8 mouse cellular contexts compared by ENCODE assay signal in genomic region chr16:20714307-20715080, GRCm38 (mm10). TPM values are rescaled to one million over a fixed set of nuclear protein-coding genes. Genes with fewer than 3 reads are reported as not detected.
DNase-seq lines count a peak whose midpoint lies in the region; ATAC-seq lines count a peak whose summit lies in the region.

No protein-coding gene starts in this region.

- DNase-seq in heart, postnatal 14 days = no peak
- peak; percentile 79 for DNase-seq in ZHBTc4 (ENCODE audit: low read depth, low spot score)
- DNase-seq in hindbrain, embryonic 14.5 days (ENCODE audit: low spot score) = no peak
- no peak for DNase-seq in right cerebral cortex, postnatal 10 days (ENCODE audit: low spot score in 2 of 2)
- no peak for DNase-seq in left cerebral cortex, adult 8-10 months (ENCODE audit: low spot score in 2 of 2)
- no peak for DNase-seq in frontal cortex, postnatal 36 days (ENCODE audit: low spot score in 2 of 2)

- WGBS in heart, embryonic 11.5 days (ENCODE audit: insufficient replicate concordance) = 37% methylated on average over 11 of the region's 11 CpGs
- WGBS in hindbrain, embryonic 14.5 days = 24% methylated on average over 11 of the region's 11 CpGs
- 24% methylated on average over 11 of the region's 11 CpGs for WGBS in midbrain, embryonic 15.5 days

- H3K36me3 ChIP-seq in heart, embryonic 11.5 days (ENCODE audit: control insufficient read depth, insufficient read depth, low read length) = no peaks in the 10 kb centered on the region
- H3K36me3 ChIP-seq in hindbrain, embryonic 14.5 days (replicated peaks; ENCODE audit: control insufficient read depth, insufficient read depth) = peaks cover 39% of the 10 kb centered on the region
- peaks cover 7% of the 10 kb centered on the region; the same call in 1 of the 2 replicates for H3K36me3 ChIP-seq in midbrain, embryonic 15.5 days (replicated peaks)

- H3K27ac ChIP-seq in heart, embryonic 11.5 days (ENCODE audit: low read depth, low read length) = no peak overlapping the region
- no peak overlapping the region for H3K27ac ChIP-seq in hindbrain, embryonic 14.5 days
- H3K27ac ChIP-seq in midbrain, embryonic 15.5 days = no peak overlapping the region

- intact Hi-C loops in heart, postnatal 14 days (cut with DNase I) = loop anchor here (10.0 kb wide), 1 partner anchor 980 kb away; the partner anchor contains the start of gene 2510009E07Rik

- no peak for ATAC-seq in heart, embryonic 11.5 days (replicated peaks; ENCODE audit: insufficient number of reproducible peaks, low FRiP score, low TSS enrichment)
- no peak for ATAC-seq in hindbrain, embryonic 14.5 days (ENCODE audit: low FRiP score)
- ATAC-seq in midbrain, embryonic 15.5 days (replicated peaks) = no peak

- H3K9ac ChIP-seq in heart, embryonic 11.5 days (ENCODE audit: low read depth, low read length) = 0 out of 2 replicates have a peak overlapping the region, but pooled peaks have one; percentile 10
- H3K9ac ChIP-seq in hindbrain, embryonic 14.5 days = peak overlapping the region; percentile 72
- peak overlapping the region; percentile 7; the same call in 1 of the 2 replicates for H3K9ac ChIP-seq in midbrain, embryonic 15.5 days

- H3K4me3 ChIP-seq in heart, embryonic 11.5 days (ENCODE audit: low read depth, low read length) = peak overlapping the region; percentile 61; the same call in 1 of the 2 replicates
- H3K4me3 ChIP-seq in hindbrain, embryonic 14.5 days (replicated peaks; ENCODE audit: low read length) = peak overlapping the region; percentile 52
- peak overlapping the region; percentile 70 for H3K4me3 ChIP-seq in midbrain, embryonic 15.5 days

- H3K4me1 ChIP-seq in heart, embryonic 11.5 days (ENCODE audit: control insufficient read depth, insufficient read depth, low read length) = peaks cover 27% of the 10 kb centered on the region
- peaks cover 36% of the 10 kb centered on the region for H3K4me1 ChIP-seq in hindbrain, embryonic 14.5 days (replicated peaks; ENCODE audit: control insufficient read depth, insufficient read depth, low read length)
- H3K4me1 ChIP-seq in midbrain, embryonic 15.5 days = peaks cover 45% of the 10 kb centered on the region

- H3K27me3 ChIP-seq in heart, embryonic 11.5 days (ENCODE audit: control insufficient read depth, insufficient read depth, low read length) = no peaks in the 10 kb centered on the region
- H3K27me3 ChIP-seq in hindbrain, embryonic 14.5 days (ENCODE audit: control insufficient read depth, insufficient read depth, low read length) = no peaks in the 10 kb centered on the region
- no peaks in the 10 kb centered on the region for H3K27me3 ChIP-seq in midbrain, embryonic 15.5 days (replicated peaks)

- H3K4me2 ChIP-seq in heart, embryonic 11.5 days = peak overlapping the region; percentile 90
- peak overlapping the region; percentile 92 for H3K4me2 ChIP-seq in hindbrain, embryonic 14.5 days (replicated peaks)
- peak overlapping the region; percentile 98 for H3K4me2 ChIP-seq in midbrain, embryonic 15.5 days

- no peaks in the 10 kb centered on the region for H3K9me3 ChIP-seq in heart, embryonic 11.5 days (replicated peaks; ENCODE audit: control insufficient read depth, low read length)
- no peaks in the 10 kb centered on the region for H3K9me3 ChIP-seq in hindbrain, embryonic 14.5 days (ENCODE audit: control insufficient read depth, low read length)
- no peaks in the 10 kb centered on the region for H3K9me3 ChIP-seq in midbrain, embryonic 15.5 days

RNA-seq across cellular contexts. Expression of gene Polr2h, which starts 3.0 kb away (rescaled TPM):
- 65.0 and 65.9 TPM in 2 replicates for polyA plus RNA-seq in heart, embryonic 11.5 days (2014; fragmentation: Nextera tagmentation; extraction: Ambion mirVana)
- 10 to 100 TPM; 10.2 TPM for total RNA-seq in heart, postnatal 14 days (2021)
- polyA plus RNA-seq in hindbrain, embryonic 14.5 days (2014; fragmentation: Nextera tagmentation; extraction: Ambion mirVana) = 93.2 and 95.9 TPM in 2 replicates
- 82.3 and 90.6 TPM in 2 replicates for polyA plus RNA-seq in midbrain, embryonic 15.5 days (2015; fragmentation: Nextera tagmentation; extraction: Ambion mirVana)
- 10 to 100 TPM; 19.6 to 26.6 (median 21.2) TPM for total RNA-seq in left cerebral cortex, adult 8-10 months (2022)

RNA-seq across cellular contexts. Expression of gene Clcn2, which starts 3.1 kb away (rescaled TPM):
- 5.7 and 6.7 TPM in 2 replicates for polyA plus RNA-seq in heart, embryonic 11.5 days (2014; fragmentation: Nextera tagmentation; extraction: Ambion mirVana)
- total RNA-seq in heart, postnatal 14 days (2021) = 1 to 10 TPM; 2.2 to 2.4 TPM
- 28.7 and 32.1 TPM in 2 replicates for polyA plus RNA-seq in hindbrain, embryonic 14.5 days (2014; fragmentation: Nextera tagmentation; extraction: Ambion mirVana)
- polyA plus RNA-seq in midbrain, embryonic 15.5 days (2015; fragmentation: Nextera tagmentation; extraction: Ambion mirVana) = 33.7 and 33.8 TPM in 2 replicates
- 10 to 100 TPM; 63.2 to 75.5 (median 71.9) TPM for total RNA-seq in left cerebral cortex, adult 8-10 months (2022)

RNA-seq across cellular contexts. Expression of gene Chrd, which starts 18.4 kb away (rescaled TPM):
- 0.21 and 0.42 TPM in 2 replicates for polyA plus RNA-seq in heart, embryonic 11.5 days (2014; fragmentation: Nextera tagmentation; extraction: Ambion mirVana)
- total RNA-seq in heart, postnatal 14 days (2021) = 1 to 10 TPM; 2.4 to 2.5 TPM
- polyA plus RNA-seq in hindbrain, embryonic 14.5 days (2014; fragmentation: Nextera tagmentation; extraction: Ambion mirVana) = 5.4 and 7.3 TPM in 2 replicates
- 5.6 and 5.7 TPM in 2 replicates for polyA plus RNA-seq in midbrain, embryonic 15.5 days (2015; fragmentation: Nextera tagmentation; extraction: Ambion mirVana)
- 10 to 100 TPM; 26.7 to 42.0 (median 32.0) TPM for total RNA-seq in left cerebral cortex, adult 8-10 months (2022)

RNA-seq across cellular contexts. Expression of gene Thpo, which starts 19.8 kb away (rescaled TPM):
- polyA plus RNA-seq in heart, embryonic 11.5 days (2014; fragmentation: Nextera tagmentation; extraction: Ambion mirVana) = 0.49 TPM in 1 of 2 replicates, not detected in the other
- total RNA-seq in heart, postnatal 14 days (2021) = under 1 TPM; 0.15 to 0.36 TPM
- polyA plus RNA-seq in hindbrain, embryonic 14.5 days (2014; fragmentation: Nextera tagmentation; extraction: Ambion mirVana) = 0.86 and 1.2 TPM in 2 replicates
- 1.3 and 1.7 TPM in 2 replicates for polyA plus RNA-seq in midbrain, embryonic 15.5 days (2015; fragmentation: Nextera tagmentation; extraction: Ambion mirVana)
- total RNA-seq in left cerebral cortex, adult 8-10 months (2022) = 1 to 10 TPM; 5.2 to 7.2 (median 5.8) TPM

RNA-seq across cellular contexts. Expression of gene Fam131a, which starts 21.5 kb away (rescaled TPM):
- polyA plus RNA-seq in heart, embryonic 11.5 days (2014; fragmentation: Nextera tagmentation; extraction: Ambion mirVana) = 2.6 and 4.9 TPM in 2 replicates
- 10 to 100 TPM; 26.6 to 29.8 TPM for total RNA-seq in heart, postnatal 14 days (2021)
- polyA plus RNA-seq in hindbrain, embryonic 14.5 days (2014; fragmentation: Nextera tagmentation; extraction: Ambion mirVana) = 41.8 and 44.2 TPM in 2 replicates
- polyA plus RNA-seq in midbrain, embryonic 15.5 days (2015; fragmentation: Nextera tagmentation; extraction: Ambion mirVana) = 58.1 and 58.5 TPM in 2 replicates
- total RNA-seq in left cerebral cortex, adult 8-10 months (2022) = 100 to 1,000 TPM; 271 to 291 (median 283) TPM

Comparison
In these comparisons a context has a peak if more than half of its experiments do, and no peak if none do; other contexts are left out.
1. H3K9ac ChIP-seq: peak in every context shown above with its lines; median percentile 72 in hindbrain, embryonic 14.5 days; 10 in heart, embryonic 11.5 days; 7 in midbrain, embryonic 15.5 days.